Mouse (Mus musculus): ENCODE measurements around the gene Inca1. TPM values are rescaled to one million over a fixed set of nuclear protein-coding genes. Genes with fewer than 3 reads are reported as not detected.

Gene Inca1
- polyA plus RNA-seq, 1 experiment, result 2.4 TPM

DNA sequence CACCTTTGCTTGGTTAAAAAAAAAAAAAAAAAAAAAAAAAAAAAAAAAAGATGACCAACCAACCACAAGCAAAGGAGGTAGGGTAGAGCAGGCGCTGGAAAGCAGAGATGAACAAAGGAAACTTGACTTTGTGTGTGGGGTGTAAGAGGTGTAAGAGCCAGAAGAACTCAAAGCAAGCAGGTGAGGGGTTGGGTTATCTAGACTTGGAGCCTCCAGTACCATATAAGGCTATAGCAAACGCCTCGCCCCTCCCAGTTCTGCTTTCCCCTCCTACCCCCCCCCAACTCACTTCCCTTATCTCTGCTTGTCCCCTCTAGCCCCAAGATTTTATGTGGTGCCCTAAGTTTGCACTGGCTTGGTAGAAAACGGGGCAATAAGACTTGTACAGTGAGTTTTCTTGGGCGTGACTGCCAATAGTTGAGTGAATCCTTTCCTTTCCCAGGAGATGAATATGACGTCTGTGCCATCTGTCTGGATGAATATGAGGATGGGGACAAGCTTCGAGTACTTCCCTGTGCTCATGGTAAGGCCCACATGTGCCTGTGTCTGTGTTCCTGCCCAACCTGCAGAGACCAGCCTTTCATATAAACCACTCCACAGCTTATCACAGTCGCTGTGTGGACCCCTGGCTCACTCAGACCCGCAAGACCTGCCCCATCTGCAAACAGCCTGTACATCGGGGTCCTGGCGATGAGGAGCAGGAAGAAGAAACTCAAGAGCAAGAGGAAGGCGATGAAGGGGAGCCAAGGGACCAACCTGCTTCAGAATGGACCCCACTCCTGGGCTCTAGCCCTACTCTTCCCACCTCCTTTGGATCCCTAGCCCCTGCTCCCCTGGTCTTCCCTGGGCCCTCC, 49.4 kb downstream of the Inca1 start:
- H3K4me3 ChIP-seq (ENCODE audit: insufficient read depth, low read length), result peak overlapping the region; percentile 86
- TF ChIP-seq CTCF (IDR thresholded peaks at IDR 0.05; ENCODE audit: borderline replicate concordance, insufficient read depth, low read length), result no peak
- peak; percentile 35 for TF ChIP-seq POLR2A (IDR thresholded peaks at IDR 0.05; ENCODE audit: low read depth, low read length)
- H3K27ac ChIP-seq (ENCODE audit: insufficient read depth, low read length), result peak overlapping the region; percentile 79
- H3K4me1 ChIP-seq (ENCODE audit: control insufficient read depth, insufficient read depth, low read length), result peaks cover 13% of the 10 kb centered on the region

GRCm38 (mm10) chr11:70649185-70649734, 50.7 kb downstream of the Inca1 start:
- Histone ChIP-seq H3K27ac (ENCODE audit: insufficient read depth, low read length) (no peak overlapping the region), H3K4me3 (ENCODE audit: insufficient read depth, low read length) (no peak overlapping the region), H3K4me1 (ENCODE audit: control insufficient read depth, insufficient read depth, low read length) (peaks cover 13% of the 10 kb centered on the region)
- TF ChIP-seq CTCF (IDR thresholded peaks at IDR 0.05; ENCODE audit: borderline replicate concordance, insufficient read depth, low read length) (no peak), POLR2A (IDR thresholded peaks at IDR 0.05; ENCODE audit: low read depth, low read length) (0 out of 2 replicates have a peak, but pooled peaks have one; percentile 6)

DNA sequence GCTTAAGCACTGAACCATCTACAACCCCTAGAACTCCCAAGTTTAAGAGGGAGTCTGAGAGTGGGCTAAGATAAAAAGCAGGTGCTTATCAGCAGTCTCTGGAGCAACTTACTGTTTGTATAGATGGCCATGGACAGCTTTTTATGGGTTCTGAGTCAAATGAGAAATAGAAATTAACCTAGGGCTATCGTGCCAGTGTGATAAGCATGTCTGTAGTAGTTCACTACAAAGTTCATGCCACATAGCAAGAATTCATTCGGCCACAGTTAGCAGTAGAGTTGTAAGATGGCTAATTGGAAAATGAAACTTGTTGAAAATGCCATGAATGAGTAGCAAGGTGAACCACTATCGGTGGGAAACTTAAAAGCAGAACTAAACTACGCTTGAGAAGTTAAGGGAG, 51.4 kb downstream of the Inca1 start:
- H3K4me1 ChIP-seq (ENCODE audit: control insufficient read depth, insufficient read depth, low read length), result peaks cover 13% of the 10 kb centered on the region
- peak overlapping the region; percentile 51 for H3K4me3 ChIP-seq (ENCODE audit: insufficient read depth, low read length)
- TF ChIP-seq CTCF (IDR thresholded peaks at IDR 0.05; ENCODE audit: borderline replicate concordance, insufficient read depth, low read length) (no peak), POLR2A (IDR thresholded peaks at IDR 0.05; ENCODE audit: low read depth, low read length) (0 out of 2 replicates have a peak, but pooled peaks have one; percentile 15)
- peak overlapping the region; percentile 94; the same call in 1 of the 2 replicates for H3K27ac ChIP-seq (ENCODE audit: insufficient read depth, low read length)

DNA sequence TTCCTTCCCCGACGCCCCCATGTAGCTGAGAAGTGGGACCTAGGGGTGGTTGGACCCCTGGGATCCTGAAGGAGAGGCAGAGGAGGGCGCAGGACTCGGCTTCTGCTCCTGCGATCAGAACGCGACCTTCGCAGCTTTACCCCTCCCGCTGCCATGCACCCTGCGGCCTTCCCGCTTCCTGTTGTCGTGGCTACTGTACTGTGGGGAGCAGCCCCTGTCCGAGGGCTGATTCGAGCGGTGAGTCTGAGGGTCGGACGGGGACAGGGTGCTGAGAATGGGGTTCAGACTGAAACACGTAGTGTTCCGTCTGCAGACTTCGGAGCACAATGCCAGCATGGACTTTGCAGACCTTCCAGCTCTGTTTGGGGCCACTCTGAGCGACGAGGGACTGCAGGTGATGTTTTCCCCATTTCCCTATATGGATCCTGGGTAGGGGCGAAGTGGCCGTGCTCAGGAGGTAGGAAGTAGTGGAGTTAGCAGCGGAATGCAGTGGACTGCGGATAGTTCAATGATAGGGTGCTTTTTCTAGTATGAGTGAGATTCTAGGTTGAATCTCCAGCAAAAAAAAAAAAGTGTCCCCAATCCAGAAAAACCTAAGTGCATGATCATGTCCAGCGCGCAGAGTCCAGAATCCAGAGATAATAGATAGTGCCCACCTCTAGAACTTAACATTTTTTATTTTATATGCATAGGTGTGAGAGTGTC, 52.1 kb downstream of the Inca1 start:
- Histone ChIP-seq H3K4me3 (ENCODE audit: insufficient read depth, low read length) (peak overlapping the region; percentile 51), H3K4me1 (ENCODE audit: control insufficient read depth, insufficient read depth, low read length) (peaks cover 13% of the 10 kb centered on the region), H3K27ac (ENCODE audit: insufficient read depth, low read length) (peak overlapping the region; percentile 94)
- TF ChIP-seq CTCF (IDR thresholded peaks at IDR 0.05; ENCODE audit: borderline replicate concordance, insufficient read depth, low read length) (no peak), POLR2A (IDR thresholded peaks at IDR 0.05; ENCODE audit: low read depth, low read length) (peak; percentile 55)

DNA sequence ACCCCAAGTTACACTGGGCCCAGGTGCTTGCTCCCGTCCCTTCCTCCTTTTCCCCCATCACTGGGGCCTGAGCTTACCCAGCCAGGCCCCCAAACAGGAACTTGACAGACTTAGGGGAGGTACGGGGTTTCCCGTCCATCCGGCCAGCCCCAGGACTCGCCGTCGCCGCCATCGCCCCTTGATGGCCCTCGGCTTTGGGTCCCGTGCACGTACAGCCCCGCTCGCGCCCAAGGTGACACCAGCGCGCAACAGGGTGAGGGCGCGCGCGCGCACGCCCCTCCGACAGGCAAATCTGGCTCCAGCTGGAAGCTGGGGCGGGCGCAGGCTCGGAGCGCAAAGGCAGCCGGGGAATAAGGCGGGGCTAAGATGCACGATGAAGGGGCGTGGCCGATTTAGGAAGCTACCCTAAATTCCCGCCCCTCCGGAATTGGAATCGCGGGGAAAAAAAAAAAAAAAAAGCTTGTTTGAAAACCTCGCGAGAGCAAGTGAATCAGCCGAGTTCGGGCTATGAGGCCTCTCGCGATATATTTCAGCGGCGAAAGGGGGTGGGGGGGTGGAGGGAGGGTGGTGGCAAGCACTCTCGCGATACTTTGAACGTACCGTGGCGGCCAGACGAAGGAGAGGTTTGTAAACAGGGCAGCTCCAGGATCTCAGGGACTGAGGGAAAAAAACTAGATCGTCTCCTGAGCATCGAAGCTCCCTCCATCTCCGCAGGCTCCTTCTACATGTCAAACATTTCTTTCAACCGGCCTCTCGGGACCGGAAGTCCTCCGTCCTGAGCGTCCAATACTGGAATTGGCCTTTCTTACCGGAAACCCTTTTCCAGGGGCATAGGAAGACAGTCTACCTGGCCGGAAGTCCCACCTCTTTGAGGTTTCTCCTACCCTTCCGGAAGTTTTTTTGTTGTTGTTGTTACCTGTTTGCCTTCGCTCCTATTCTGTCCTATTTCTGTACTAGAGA, 53.0 kb downstream of the Inca1 start, which contains the start of the genes Rnf167 and Slc25a11:
Gene Rnf167 (plus strand): TSS at position 545 of the 960 bp plus-strand sequence.
Gene Slc25a11 (minus strand): TSS at position 789 of the 960 bp plus-strand sequence.
- peaks cover 13% of the 10 kb centered on the region for H3K4me1 ChIP-seq (ENCODE audit: control insufficient read depth, insufficient read depth, low read length)

GRCm38 (mm10) chr11:70646259-70646555, 53.7 kb downstream of the Inca1 start:
- Histone ChIP-seq H3K27ac (ENCODE audit: insufficient read depth, low read length) (no peak overlapping the region), H3K4me1 (ENCODE audit: control insufficient read depth, insufficient read depth, low read length) (peaks cover 13% of the 10 kb centered on the region), H3K4me3 (ENCODE audit: insufficient read depth, low read length) (peak overlapping the region; percentile 68)
- TF ChIP-seq CTCF (IDR thresholded peaks at IDR 0.05; ENCODE audit: borderline replicate concordance, insufficient read depth, low read length) (no peak), POLR2A (IDR thresholded peaks at IDR 0.05; ENCODE audit: low read depth, low read length) (no peak)

More for the DNA sequence above, 53.0 kb downstream of the Inca1 start, which contains the start of the genes Rnf167 and Slc25a11:
- TF ChIP-seq POLR2A (IDR thresholded peaks at IDR 0.05; ENCODE audit: low read depth, low read length) (peak; percentile 93), CTCF (IDR thresholded peaks at IDR 0.05; ENCODE audit: borderline replicate concordance, insufficient read depth, low read length) (no peak)
- peak within 1 kb of the TSS; percentile 68 for H3K4me3 ChIP-seq (ENCODE audit: insufficient read depth, low read length)
- peak within 1 kb of the TSS; percentile 94 for H3K27ac ChIP-seq (ENCODE audit: insufficient read depth, low read length)

GRCm38 (mm10) chr11:70645461-70646258, 54.3 kb downstream of the Inca1 start:
- Histone ChIP-seq H3K27ac (ENCODE audit: insufficient read depth, low read length) (no peak overlapping the region), H3K4me1 (ENCODE audit: control insufficient read depth, insufficient read depth, low read length) (peaks cover 11% of the 10 kb centered on the region)
- no peak for TF ChIP-seq POLR2A (IDR thresholded peaks at IDR 0.05; ENCODE audit: low read depth, low read length)
- no peak for TF ChIP-seq CTCF (IDR thresholded peaks at IDR 0.05; ENCODE audit: borderline replicate concordance, insufficient read depth, low read length)

DNA sequence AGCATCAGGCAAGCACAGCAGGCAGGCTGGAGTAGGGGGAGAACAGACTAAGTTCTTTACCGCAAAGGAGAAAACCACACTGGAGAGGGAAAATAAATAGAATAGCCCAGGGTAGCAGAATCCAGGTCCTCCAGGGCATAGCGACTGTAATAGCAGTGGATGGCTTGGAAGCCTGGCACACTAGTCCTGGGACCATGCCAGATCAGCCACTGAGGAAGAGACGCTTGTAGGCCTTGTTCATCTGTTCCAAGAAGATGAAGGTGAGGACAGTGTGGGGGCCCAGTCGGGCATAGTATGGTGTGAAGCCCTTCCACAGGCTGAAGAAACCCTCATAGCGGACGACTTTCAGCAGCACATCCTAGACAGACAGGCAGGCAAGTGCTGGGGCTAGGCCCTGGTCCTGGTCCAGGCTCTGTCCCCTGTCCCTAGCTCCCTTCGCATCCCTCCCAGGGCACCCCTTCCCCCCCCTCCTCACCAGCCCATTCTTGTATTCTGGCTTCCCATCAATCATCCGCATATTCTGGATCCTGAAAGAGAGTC, 55.3 kb downstream of the Inca1 start:
- H3K4me3 ChIP-seq (ENCODE audit: insufficient read depth, low read length), result no peak overlapping the region
- H3K4me1 ChIP-seq (ENCODE audit: control insufficient read depth, insufficient read depth, low read length), result peaks cover 9% of the 10 kb centered on the region
- H3K27ac ChIP-seq (ENCODE audit: insufficient read depth, low read length), result no peak overlapping the region
- TF ChIP-seq POLR2A (IDR thresholded peaks at IDR 0.05; ENCODE audit: low read depth, low read length) (no peak), CTCF (IDR thresholded peaks at IDR 0.05; ENCODE audit: borderline replicate concordance, insufficient read depth, low read length) (no peak)

More at GRCm38 (mm10) chr11:70645461-70646258, 54.3 kb downstream of the Inca1 start:
- H3K4me3 ChIP-seq (ENCODE audit: insufficient read depth, low read length), result peak overlapping the region; percentile 68
